Mouse (Mus musculus): ENCODE data around the gene Pnpla1. TPM values are rescaled to one million over a fixed set of nuclear protein-coding genes. Genes with fewer than 3 reads are reported as not detected.

Gene Pnpla1
- polyA plus RNA-seq, 1 experiment from 2014 or later = not detected

GRCm38 (mm10) chr17:28820189-28820588 lies 38.0 kb upstream of the Pnpla1 start:
- 78% methylated on average over 2 of the region's 2 CpGs for WGBS
- no peak overlapping the region for H3K27ac ChIP-seq (ENCODE audit: low read depth, low read length)
- no peak overlapping the region for H3K9ac ChIP-seq (ENCODE audit: low read length)
- no peaks in the 10 kb centered on the region for H3K9me3 ChIP-seq (ENCODE audit: control insufficient read depth, low read length)
- H3K27me3 ChIP-seq (ENCODE audit: control insufficient read depth, insufficient read depth, low read length) = no peaks in the 10 kb centered on the region
- H3K4me3 ChIP-seq (ENCODE audit: low read depth, low read length) = no peak overlapping the region
- DNase-seq (ENCODE audit: low spot score, missing footprints) = no peak
- no peaks in the 10 kb centered on the region for H3K4me1 ChIP-seq (ENCODE audit: control insufficient read depth, insufficient read depth, low read length)
- H3K4me2 ChIP-seq = no peak overlapping the region
- peaks cover 41% of the 10 kb centered on the region for H3K36me3 ChIP-seq (ENCODE audit: control insufficient read depth, insufficient read depth, low read length)
- ATAC-seq (ENCODE audit: low FRiP score) = no peak

GRCm38 (mm10) chr17:28823004-28823745 lies 35.0 kb upstream of the Pnpla1 start:
- Histone ChIP-seq H3K9me3 (ENCODE audit: control insufficient read depth, low read length) (no peaks in the 10 kb centered on the region), H3K36me3 (ENCODE audit: control insufficient read depth, insufficient read depth, low read length) (peaks cover 41% of the 10 kb centered on the region), H3K4me1 (ENCODE audit: control insufficient read depth, insufficient read depth, low read length) (no peaks in the 10 kb centered on the region), H3K9ac (ENCODE audit: low read length) (no peak overlapping the region), H3K4me3 (ENCODE audit: low read depth, low read length) (no peak overlapping the region), H3K27ac (ENCODE audit: low read depth, low read length) (no peak overlapping the region), H3K27me3 (ENCODE audit: control insufficient read depth, insufficient read depth, low read length) (no peaks in the 10 kb centered on the region), H3K4me2 (no peak overlapping the region)
- DNase-seq (ENCODE audit: low spot score, missing footprints) = no peak
- no peak for ATAC-seq (ENCODE audit: low FRiP score)
- 89% methylated on average over 13 of the region's 13 CpGs for WGBS

GRCm38 (mm10) chr17:28823749-28824148 lies 34.5 kb upstream of the Pnpla1 start:
- no peaks in the 10 kb centered on the region for H3K4me1 ChIP-seq (ENCODE audit: control insufficient read depth, insufficient read depth, low read length)
- WGBS = 83% methylated on average over 11 of the region's 11 CpGs
- no peak overlapping the region for H3K4me3 ChIP-seq (ENCODE audit: low read depth, low read length)
- no peak overlapping the region for H3K9ac ChIP-seq (ENCODE audit: low read length)
- H3K36me3 ChIP-seq (ENCODE audit: control insufficient read depth, insufficient read depth, low read length) = peaks cover 36% of the 10 kb centered on the region
- DNase-seq (ENCODE audit: low spot score, missing footprints) (no peak), ATAC-seq (ENCODE audit: low FRiP score) (no peak)
- no peaks in the 10 kb centered on the region for H3K27me3 ChIP-seq (ENCODE audit: control insufficient read depth, insufficient read depth, low read length)
- H3K9me3 ChIP-seq (ENCODE audit: control insufficient read depth, low read length) = no peaks in the 10 kb centered on the region
- H3K4me2 ChIP-seq = no peak overlapping the region
- no peak overlapping the region for H3K27ac ChIP-seq (ENCODE audit: low read depth, low read length)

GRCm38 (mm10) chr17:28824896-28825295 lies 33.3 kb upstream of the Pnpla1 start:
- ATAC-seq (ENCODE audit: low FRiP score) (no peak), DNase-seq (ENCODE audit: low spot score, missing footprints) (no peak)
- Histone ChIP-seq H3K4me2 (no peak overlapping the region), H3K27ac (ENCODE audit: low read depth, low read length) (no peak overlapping the region), H3K9me3 (ENCODE audit: control insufficient read depth, low read length) (no peaks in the 10 kb centered on the region), H3K4me3 (ENCODE audit: low read depth, low read length) (no peak overlapping the region), H3K9ac (ENCODE audit: low read length) (no peak overlapping the region), H3K27me3 (ENCODE audit: control insufficient read depth, insufficient read depth, low read length) (no peaks in the 10 kb centered on the region), H3K4me1 (ENCODE audit: control insufficient read depth, insufficient read depth, low read length) (no peaks in the 10 kb centered on the region), H3K36me3 (ENCODE audit: control insufficient read depth, insufficient read depth, low read length) (peaks cover 32% of the 10 kb centered on the region)
- 91% methylated on average over 6 of the region's 6 CpGs for WGBS

GRCm38 (mm10) chr17:28825359-28826041 lies 32.7 kb upstream of the Pnpla1 start:
- peaks cover 32% of the 10 kb centered on the region for H3K36me3 ChIP-seq (ENCODE audit: control insufficient read depth, insufficient read depth, low read length)
- no peak for ATAC-seq (ENCODE audit: low FRiP score)

GRCm38 (mm10) chr17:28827665-28828231 lies 30.5 kb upstream of the Pnpla1 start:
- Histone ChIP-seq H3K4me1 (ENCODE audit: control insufficient read depth, insufficient read depth, low read length) (no peaks in the 10 kb centered on the region), H3K4me2 (no peak overlapping the region), H3K4me3 (ENCODE audit: low read depth, low read length) (no peak overlapping the region), H3K27me3 (ENCODE audit: control insufficient read depth, insufficient read depth, low read length) (no peaks in the 10 kb centered on the region), H3K9ac (ENCODE audit: low read length) (no peak overlapping the region), H3K36me3 (ENCODE audit: control insufficient read depth, insufficient read depth, low read length) (peaks cover 35% of the 10 kb centered on the region), H3K27ac (ENCODE audit: low read depth, low read length) (no peak overlapping the region), H3K9me3 (ENCODE audit: control insufficient read depth, low read length) (no peaks in the 10 kb centered on the region)
- 91% methylated on average over 8 of the region's 8 CpGs for WGBS
- ATAC-seq (ENCODE audit: low FRiP score) (no peak), DNase-seq (ENCODE audit: low spot score, missing footprints) (no peak)

More at GRCm38 (mm10) chr17:28825359-28826041, 32.7 kb upstream of the Pnpla1 start:
- no peak overlapping the region for H3K4me2 ChIP-seq
- H3K27me3 ChIP-seq (ENCODE audit: control insufficient read depth, insufficient read depth, low read length) = no peaks in the 10 kb centered on the region
- H3K9me3 ChIP-seq (ENCODE audit: control insufficient read depth, low read length) = no peaks in the 10 kb centered on the region
- H3K27ac ChIP-seq (ENCODE audit: low read depth, low read length) = no peak overlapping the region
- 96% methylated on average over 6 of the region's 6 CpGs for WGBS
- H3K4me1 ChIP-seq (ENCODE audit: control insufficient read depth, insufficient read depth, low read length) = no peaks in the 10 kb centered on the region
- no peak for DNase-seq (ENCODE audit: low spot score, missing footprints)
- no peak overlapping the region for H3K4me3 ChIP-seq (ENCODE audit: low read depth, low read length)
- no peak overlapping the region for H3K9ac ChIP-seq (ENCODE audit: low read length)

GRCm38 (mm10) chr17:28829120-28829519 lies 29.1 kb upstream of the Pnpla1 start:
- DNase-seq (ENCODE audit: low spot score, missing footprints) = no peak

GRCm38 (mm10) chr17:28831065-28831464 lies 27.1 kb upstream of the Pnpla1 start:
- H3K9ac ChIP-seq (ENCODE audit: low read length) = no peak overlapping the region
- H3K4me3 ChIP-seq (ENCODE audit: low read depth, low read length) = no peak overlapping the region
- 82% methylated on average over 8 of the region's 8 CpGs for WGBS
- no peak overlapping the region for H3K27ac ChIP-seq (ENCODE audit: low read depth, low read length)
- no peaks in the 10 kb centered on the region for H3K4me1 ChIP-seq (ENCODE audit: control insufficient read depth, insufficient read depth, low read length)
- DNase-seq (ENCODE audit: low spot score, missing footprints) (no peak), ATAC-seq (ENCODE audit: low FRiP score) (no peak)
- H3K27me3 ChIP-seq (ENCODE audit: control insufficient read depth, insufficient read depth, low read length) = no peaks in the 10 kb centered on the region
- H3K4me2 ChIP-seq = no peak overlapping the region
- peaks cover 24% of the 10 kb centered on the region for H3K36me3 ChIP-seq (ENCODE audit: control insufficient read depth, insufficient read depth, low read length)
- H3K9me3 ChIP-seq (ENCODE audit: control insufficient read depth, low read length) = no peaks in the 10 kb centered on the region

More at GRCm38 (mm10) chr17:28829120-28829519, 29.1 kb upstream of the Pnpla1 start:
- no peak overlapping the region for H3K4me3 ChIP-seq (ENCODE audit: low read depth, low read length)
- H3K4me2 ChIP-seq = no peak overlapping the region
- no peak overlapping the region for H3K9ac ChIP-seq (ENCODE audit: low read length)
- peaks cover 35% of the 10 kb centered on the region for H3K36me3 ChIP-seq (ENCODE audit: control insufficient read depth, insufficient read depth, low read length)
- H3K27me3 ChIP-seq (ENCODE audit: control insufficient read depth, insufficient read depth, low read length) = no peaks in the 10 kb centered on the region
- WGBS = 93% methylated on average over 14 of the region's 14 CpGs
- ATAC-seq (ENCODE audit: low FRiP score) = no peak
- H3K9me3 ChIP-seq (ENCODE audit: control insufficient read depth, low read length) = no peaks in the 10 kb centered on the region
- no peaks in the 10 kb centered on the region for H3K4me1 ChIP-seq (ENCODE audit: control insufficient read depth, insufficient read depth, low read length)
- no peak overlapping the region for H3K27ac ChIP-seq (ENCODE audit: low read depth, low read length)

GRCm38 (mm10) chr17:28832040-28832439 lies 26.2 kb upstream of the Pnpla1 start:
- no peak for DNase-seq (ENCODE audit: low spot score, missing footprints)
- H3K4me1 ChIP-seq (ENCODE audit: control insufficient read depth, insufficient read depth, low read length) = no peaks in the 10 kb centered on the region
- no peak overlapping the region for H3K27ac ChIP-seq (ENCODE audit: low read depth, low read length)
- ATAC-seq (ENCODE audit: low FRiP score) = no peak
- 89% methylated on average over 9 of the region's 9 CpGs for WGBS
- no peak overlapping the region for H3K4me3 ChIP-seq (ENCODE audit: low read depth, low read length)
- no peak overlapping the region for H3K4me2 ChIP-seq
- H3K27me3 ChIP-seq (ENCODE audit: control insufficient read depth, insufficient read depth, low read length) = no peaks in the 10 kb centered on the region
- peaks cover 18% of the 10 kb centered on the region for H3K36me3 ChIP-seq (ENCODE audit: control insufficient read depth, insufficient read depth, low read length)
- H3K9me3 ChIP-seq (ENCODE audit: control insufficient read depth, low read length) = no peaks in the 10 kb centered on the region
- H3K9ac ChIP-seq (ENCODE audit: low read length) = no peak overlapping the region
